Mouse (Mus musculus): ENCODE measurements around the gene Rbm5. TPM values are rescaled to one million over a fixed set of nuclear protein-coding genes. Genes with fewer than 3 reads are reported as not detected.

Gene Rbm5
- total and polyA plus RNA-seq, 3 experiments, result 67.6 to 85.3 (median 83.6) TPM

DNA sequence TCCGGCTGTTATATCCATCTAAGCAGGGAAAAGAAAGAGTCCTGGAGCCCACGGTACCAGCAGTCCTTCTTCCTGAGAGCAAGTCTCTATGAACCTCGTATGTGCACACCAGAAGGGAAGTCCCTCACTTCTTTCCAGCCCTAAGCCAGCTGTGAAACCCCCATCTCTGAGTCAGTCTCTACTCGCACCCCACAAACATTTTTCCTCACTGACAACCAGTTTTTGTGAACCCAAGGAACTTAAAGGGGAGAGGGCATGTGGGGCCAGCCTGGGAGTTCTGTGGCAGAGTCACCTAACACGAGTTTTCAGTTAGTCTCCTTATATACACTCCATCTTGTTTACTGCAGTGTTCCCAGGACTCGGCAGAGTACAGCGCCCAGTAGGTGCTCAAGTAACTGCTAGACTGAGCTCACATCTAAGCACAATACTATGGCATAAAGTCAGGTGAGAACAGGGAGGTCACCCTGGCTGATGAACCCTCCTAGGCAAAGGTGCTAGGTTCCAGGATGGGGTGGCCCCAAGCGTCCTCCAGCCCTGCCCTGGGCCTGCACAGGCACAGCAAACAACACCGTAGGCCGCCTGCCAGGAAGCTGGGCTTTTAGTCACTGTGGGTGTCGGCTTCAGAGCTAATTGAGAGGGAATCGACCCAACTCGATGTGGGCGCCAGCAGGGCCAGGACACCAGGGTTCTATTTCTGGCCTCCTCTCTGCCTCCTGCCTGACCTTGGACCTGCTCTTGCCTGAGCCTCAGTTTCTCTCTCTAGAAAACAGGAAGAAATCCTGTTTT, 67.3 kb downstream of the Rbm5 start:
- no peak for DNase-seq (ENCODE audit: extremely low read depth)
- peaks cover 3 to 12% of the 10 kb centered on the region in 2 experiments; a peak in 3 of 4 replicates for H3K4me1 ChIP-seq (ENCODE audit: control insufficient read depth in 1 of 2, insufficient read depth in 2 of 2)
- TF ChIP-seq POLR2AphosphoS2 (IDR thresholded peaks at IDR 0.05; ENCODE audit: low read depth, low read length) (no peak), USF1 (IDR thresholded peaks at IDR 0.05; ENCODE audit: low read depth, low read length) (no peak), BHLHE40 (IDR thresholded peaks at IDR 0.05; ENCODE audit: low read depth, low read length) (no peak), GABPA (IDR thresholded peaks at IDR 0.05; ENCODE audit: insufficient replicate concordance, low read depth, low read length) (no peak), MEF2A (IDR thresholded peaks at IDR 0.05; ENCODE audit: borderline replicate concordance, low read depth, low read length) (no peak)
- H3K9me3 ChIP-seq (replicated peaks; ENCODE audit: low read length), result no peaks in the 10 kb centered on the region
- no peak overlapping the region for H3K4me2 ChIP-seq (ENCODE audit: insufficient read depth, low read depth, poor library complexity, severe bottlenecking)
- H3K27ac ChIP-seq (ENCODE audit: insufficient read depth, low read depth), result no peak overlapping the region
- in situ Hi-C loops (cut with MboI; ENCODE audit: low pct_ligation_motif_present, low pct_unique_long_range_greater_than_20kb, low sequenced_read_pairs) (no loop called here), dilution Hi-C loops (cut with MboI; ENCODE audit: extremely low pct_ligation_motif_present, extremely low pct_unique_long_range_greater_than_20kb, low sequenced_read_pairs) (no loop called here)
- no peaks in the 10 kb centered on the region for H3K79me2 ChIP-seq (replicated peaks; ENCODE audit: control insufficient read depth, extremely low read depth, insufficient read depth, poor library complexity, severe bottlenecking)
- no peaks in the 10 kb centered on the region for H3K36me3 ChIP-seq (replicated peaks in 1 of 2; ENCODE audit: control insufficient read depth in 1 of 2, insufficient read depth in 1 of 2, low read length in 1 of 2)
- no peak overlapping the region for H3K9ac ChIP-seq (ENCODE audit: insufficient read depth, low read depth)
- H3K27me3 ChIP-seq (replicated peaks), result peaks cover 95% of the 10 kb centered on the region
- H3K4me3 ChIP-seq (replicated peaks in 1 of 3; ENCODE audit: low read depth in 2 of 3, low read length in 2 of 3, poor library complexity in 1 of 3), result no peak overlapping the region

DNA sequence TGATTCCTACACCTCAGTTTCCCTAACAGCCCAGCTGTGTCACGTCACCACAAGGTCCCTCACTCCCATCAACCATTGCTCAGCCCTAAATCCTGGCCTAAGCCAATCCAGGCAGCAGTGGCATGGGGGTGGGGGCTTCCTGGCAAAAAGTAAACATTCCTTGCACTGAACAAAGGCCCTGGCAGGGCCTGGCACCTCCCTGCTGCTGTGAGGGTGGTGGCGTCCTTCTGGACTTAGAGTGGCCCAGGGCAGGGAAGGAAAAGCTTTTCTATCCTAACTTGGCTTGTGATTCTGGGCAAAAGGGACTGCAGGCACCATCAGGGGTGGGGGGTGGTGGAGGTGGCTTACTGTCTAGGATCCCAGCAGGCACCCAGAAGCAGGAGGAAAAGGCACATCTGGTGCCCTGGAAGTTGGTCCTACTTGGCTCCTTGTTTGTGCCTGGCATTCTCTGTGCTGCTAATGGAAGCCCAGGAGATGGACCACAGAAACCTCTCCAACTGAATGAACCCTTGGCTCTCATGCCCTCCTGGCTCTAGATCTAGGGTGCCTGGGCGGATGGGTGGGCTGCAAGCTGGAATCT, 68.1 kb downstream of the Rbm5 start:
- H3K27me3 ChIP-seq (replicated peaks), result peaks cover 93% of the 10 kb centered on the region
- H3K4me3 ChIP-seq (replicated peaks in 1 of 3; ENCODE audit: low read depth in 2 of 3, low read length in 2 of 3, poor library complexity in 1 of 3), result no peak overlapping the region
- H3K79me2 ChIP-seq (replicated peaks; ENCODE audit: control insufficient read depth, extremely low read depth, insufficient read depth, poor library complexity, severe bottlenecking), result no peaks in the 10 kb centered on the region
- dilution Hi-C loops (cut with MboI; ENCODE audit: extremely low pct_ligation_motif_present, extremely low pct_unique_long_range_greater_than_20kb, low sequenced_read_pairs) (no loop called here), in situ Hi-C loops (cut with MboI; ENCODE audit: low pct_ligation_motif_present, low pct_unique_long_range_greater_than_20kb, low sequenced_read_pairs) (no loop called here)
- no peaks in the 10 kb centered on the region for H3K36me3 ChIP-seq (replicated peaks in 1 of 2; ENCODE audit: control insufficient read depth in 1 of 2, insufficient read depth in 1 of 2, low read length in 1 of 2)
- TF ChIP-seq CHD2 (IDR thresholded peaks at IDR 0.05; ENCODE audit: low read length), result no peak
- no peak for TF ChIP-seq ZMIZ1 (IDR thresholded peaks at IDR 0.05; ENCODE audit: low read depth, low read length)
- no peak for TF ChIP-seq ETS1 (conservative IDR thresholded peaks at IDR 0.05; ENCODE audit: low read depth, low read length)
- no peak for TF ChIP-seq MXI1 (IDR thresholded peaks at IDR 0.05; ENCODE audit: low read depth, low read length)
- TF ChIP-seq JUN (IDR thresholded peaks at IDR 0.05; ENCODE audit: insufficient read depth, low read depth, low read length), result no peak
- TF ChIP-seq GABPA (IDR thresholded peaks at IDR 0.05; ENCODE audit: insufficient replicate concordance, low read depth, low read length), result no peak
- no peak for TF ChIP-seq UBTF (IDR thresholded peaks at IDR 0.05; ENCODE audit: low read depth, low read length)
- TF ChIP-seq ZC3H11A (IDR thresholded peaks at IDR 0.05; ENCODE audit: low read depth, low read length), result no peak
- no peak for TF ChIP-seq ELF1 (IDR thresholded peaks at IDR 0.05; ENCODE audit: low read depth, low read length)
- TF ChIP-seq IRF4 (IDR thresholded peaks at IDR 0.05; ENCODE audit: low read depth, low read length), result no peak
- TF ChIP-seq POLR2A (IDR thresholded peaks at IDR 0.05; ENCODE audit: low read depth, low read length), result no peak
- TF ChIP-seq JUND (conservative IDR thresholded peaks at IDR 0.05; ENCODE audit: low read depth, low read length), result no peak
- TF ChIP-seq E2F4 (IDR thresholded peaks at IDR 0.05; ENCODE audit: insufficient replicate concordance, low read depth, low read length), result no peak
- TF ChIP-seq MAFK (IDR thresholded peaks at IDR 0.05; ENCODE audit: insufficient replicate concordance, low read length), result no peak
- DNase-seq (ENCODE audit: extremely low read depth), result no peak
- H3K4me2 ChIP-seq (ENCODE audit: insufficient read depth, low read depth, poor library complexity, severe bottlenecking), result no peak overlapping the region
- H3K9me3 ChIP-seq (replicated peaks; ENCODE audit: low read length), result no peaks in the 10 kb centered on the region
- peaks cover 0 to 4% of the 10 kb centered on the region in 2 experiments; a peak in 3 of 4 replicates for H3K4me1 ChIP-seq (ENCODE audit: control insufficient read depth in 1 of 2, insufficient read depth in 2 of 2)
- no peak overlapping the region for H3K27ac ChIP-seq (ENCODE audit: insufficient read depth, low read depth)
- H3K9ac ChIP-seq (ENCODE audit: insufficient read depth, low read depth), result no peak overlapping the region
